Mouse (Mus musculus) forebrain, embryonic 14.5 days (tissue): ENCODE results near the gene Casz1. TPM values are rescaled to one million over a fixed set of nuclear protein-coding genes. Genes with fewer than 3 reads are reported as not detected.

Experiments used
- ATAC-seq: fragments of 200-750 bp; cut with Nextera tagmentation; 2 replicates; pipeline ENCODE4 v1.8.0; 2017; ENCODE audit warnings: mild to moderate bottlenecking, moderate library complexity
- DNase-seq: peaks from one replicate; pipeline ENCODE4 v3.0.0-alpha.2; 2015; ENCODE audit warnings: low spot score
- H3K27ac ChIP-seq: fragments of 300-500 bp; sonication (generic); 2 replicates; pipeline ENCODE4 v1.5.1; 2014; ENCODE audit warnings: low read depth, mild to moderate bottlenecking, control low read depth, low read length, moderate library complexity
- H3K27me3 ChIP-seq: fragments of 300-500 bp; sonication (generic); replicated peaks from 2 replicates; pipeline ENCODE4 v1.6.1; 2014; ENCODE audit warnings: low read length, control low read depth, mixed read lengths; ENCODE audit not compliant: control insufficient read depth, insufficient read depth
- H3K36me3 ChIP-seq: fragments of 300-500 bp; sonication (generic); 2 replicates; pipeline ENCODE4 v1.6.1; 2014; ENCODE audit warnings: low read length, control low read depth; ENCODE audit not compliant: control insufficient read depth, insufficient read depth
- H3K4me1 ChIP-seq: fragments of 300-500 bp; sonication (generic); 2 replicates; pipeline ENCODE4 v1.6.1; 2014; ENCODE audit warnings: antibody characterized with exemption, low read length, control low read depth; ENCODE audit not compliant: control insufficient read depth, insufficient read depth
- H3K4me2 ChIP-seq: fragments of 300-500 bp; sonication (generic); 2 replicates; pipeline ENCODE4 v1.6.1; 2014; ENCODE audit warnings: mild to moderate bottlenecking, control low read depth, low read length
- H3K4me3 ChIP-seq: fragments of 300-500 bp; sonication (generic); 2 replicates; pipeline ENCODE4 v1.5.1; 2014; ENCODE audit warnings: low read depth, low read length, control low read depth
- H3K9ac ChIP-seq: fragments of 300-500 bp; sonication (generic); 2 replicates; pipeline ENCODE4 v1.6.1; 2014; ENCODE audit warnings: mild to moderate bottlenecking, low read length, control low read depth, moderate library complexity
- H3K9me3 ChIP-seq: fragments of 300-500 bp; sonication (generic); replicated peaks from 2 replicates; pipeline ENCODE4 v1.6.1; 2016; ENCODE audit warnings: low read length, control low read depth, mixed read lengths; ENCODE audit not compliant: control insufficient read depth
- WGBS: fragments of 180-500 bp; shearing (Covaris S2); extraction: QIAGEN DNeasy Blood & Tissue Kit; methylation state at CpG from one replicate; pipeline ENCODE4 v1.1.7; 2014; 5-methylcytosine and 5-hydroxymethylcytosine counted together
- polyA plus RNA-seq: library from polyadenylated mRNA; unstranded; fragments of >200 nt; fragmentation: Nextera tagmentation; extraction: Ambion mirVana; gene quantifications from 2 replicates; pipeline ENCODE4 v1.2.1, GENCODE M21; 2014

Gene Casz1
- polyA plus RNA-seq, 1 experiment from 2014 or later, result 0.57 TPM

DNA sequence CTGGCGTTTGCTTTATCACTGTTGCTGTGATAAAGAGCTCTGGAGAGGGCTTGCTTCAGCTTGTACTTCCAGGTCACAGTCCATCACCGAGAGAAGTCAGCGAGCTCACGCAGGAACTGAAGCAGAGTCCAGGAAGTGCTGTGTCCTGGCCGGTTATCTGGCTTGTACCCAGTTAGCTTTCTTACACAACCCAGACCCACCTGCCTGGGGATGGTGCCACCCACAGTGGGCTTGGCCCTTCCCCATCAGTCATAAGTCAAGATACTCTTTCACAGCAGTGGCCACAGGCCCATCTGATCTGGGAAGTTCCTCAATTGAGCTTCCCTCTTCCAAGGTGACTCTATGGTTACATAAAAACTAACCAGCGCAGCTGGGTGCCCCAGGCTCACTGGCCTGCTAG, 31.6 kb upstream of the Casz1 start:
- ATAC-seq, result no peak
- 90% methylated on average over 6 of the region's 6 CpGs for WGBS
- H3K4me1 ChIP-seq, result peaks cover 33% of the 10 kb centered on the region
- 0 out of 2 replicates have a peak, but pooled peaks cover 8% of the 10 kb centered on the region for H3K27me3 ChIP-seq
- no peaks in the 10 kb centered on the region for H3K36me3 ChIP-seq
- H3K27ac ChIP-seq, result no peak overlapping the region
- no peak for DNase-seq
- no peak overlapping the region for H3K4me2 ChIP-seq
- no peak overlapping the region for H3K9ac ChIP-seq
- H3K4me3 ChIP-seq, result no peak overlapping the region
- no peaks in the 10 kb centered on the region for H3K9me3 ChIP-seq

DNA sequence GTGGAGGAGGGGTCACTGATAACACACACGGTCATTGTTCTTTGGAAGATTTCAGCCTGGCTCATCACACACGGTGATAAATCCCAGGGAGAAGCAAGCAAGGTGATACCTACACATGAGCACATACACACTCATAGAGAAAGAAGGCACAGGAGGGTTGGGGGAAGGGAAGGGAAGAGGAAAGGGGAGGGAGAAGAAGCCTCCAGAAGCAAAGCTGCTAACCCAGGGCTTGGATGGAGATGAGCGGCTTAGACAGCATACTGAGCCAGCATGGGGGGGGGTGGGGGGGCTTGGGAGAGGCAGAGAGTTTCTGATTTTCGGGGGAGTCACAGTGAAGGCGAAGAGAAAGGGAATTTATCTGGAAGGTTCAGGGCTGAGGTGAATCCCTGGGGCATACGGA, 30.2 kb upstream of the Casz1 start:
- ATAC-seq, result no peak
- DNase-seq, result no peak
- H3K27me3 ChIP-seq, result 0 out of 2 replicates have a peak, but pooled peaks cover 8% of the 10 kb centered on the region
- H3K4me2 ChIP-seq, result no peak overlapping the region
- H3K4me1 ChIP-seq, result peaks cover 21% of the 10 kb centered on the region
- no peak overlapping the region for H3K4me3 ChIP-seq
- H3K9me3 ChIP-seq, result no peaks in the 10 kb centered on the region
- H3K36me3 ChIP-seq, result no peaks in the 10 kb centered on the region
- no peak overlapping the region for H3K27ac ChIP-seq
- no peak overlapping the region for H3K9ac ChIP-seq
- 88% methylated on average over 6 of the region's 6 CpGs for WGBS

DNA sequence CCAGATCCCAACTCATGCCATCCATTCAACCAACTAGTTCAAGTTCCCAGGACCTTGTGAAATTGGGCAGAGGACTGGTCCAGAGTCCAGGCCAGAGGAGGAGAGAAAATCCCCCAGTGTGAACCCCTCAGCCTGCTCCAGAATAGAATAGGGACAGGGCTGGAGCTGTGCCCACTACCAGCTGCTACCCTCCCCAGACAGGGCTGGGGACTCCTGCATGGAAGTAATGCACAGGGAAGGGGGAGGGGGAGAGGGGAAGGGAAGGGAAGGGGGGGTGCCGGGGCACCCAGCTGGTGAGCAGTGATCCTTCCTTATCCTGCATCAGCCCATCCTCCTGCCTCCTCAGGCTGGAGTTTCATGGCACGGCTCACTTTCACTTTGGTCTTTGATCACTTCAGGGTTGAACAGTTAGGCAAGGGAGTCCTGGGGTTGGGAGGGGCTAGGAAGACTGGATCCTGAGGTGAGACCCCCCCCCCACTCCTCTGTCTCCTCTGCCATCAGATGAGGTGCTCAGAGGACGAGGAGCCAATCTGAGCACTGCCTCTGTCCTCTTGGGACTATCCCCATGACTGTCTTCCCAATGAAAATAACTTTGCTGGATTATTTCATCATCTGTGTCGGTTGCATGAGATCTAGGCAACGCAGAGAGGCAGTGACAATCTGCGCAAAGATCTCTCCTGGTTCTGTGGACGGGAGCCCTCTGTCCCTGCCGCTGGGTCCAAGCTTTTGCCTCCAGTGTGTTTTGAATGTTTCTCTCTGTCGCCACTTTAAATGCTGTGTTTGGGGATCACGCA, 28.6 kb upstream of the Casz1 start:
- no peaks in the 10 kb centered on the region for H3K9me3 ChIP-seq
- H3K4me1 ChIP-seq, result peaks cover 14% of the 10 kb centered on the region
- H3K27me3 ChIP-seq, result 0 out of 2 replicates have a peak, but pooled peaks cover 7% of the 10 kb centered on the region
- no peak overlapping the region for H3K4me3 ChIP-seq
- peak; percentile 81 for DNase-seq
- no peaks in the 10 kb centered on the region for H3K36me3 ChIP-seq
- no peak overlapping the region for H3K4me2 ChIP-seq
- no peak overlapping the region for H3K9ac ChIP-seq
- no peak overlapping the region for H3K27ac ChIP-seq
- ATAC-seq, result peak; percentile 65
- WGBS, result 57% methylated on average over 10 of the region's 10 CpGs

DNA sequence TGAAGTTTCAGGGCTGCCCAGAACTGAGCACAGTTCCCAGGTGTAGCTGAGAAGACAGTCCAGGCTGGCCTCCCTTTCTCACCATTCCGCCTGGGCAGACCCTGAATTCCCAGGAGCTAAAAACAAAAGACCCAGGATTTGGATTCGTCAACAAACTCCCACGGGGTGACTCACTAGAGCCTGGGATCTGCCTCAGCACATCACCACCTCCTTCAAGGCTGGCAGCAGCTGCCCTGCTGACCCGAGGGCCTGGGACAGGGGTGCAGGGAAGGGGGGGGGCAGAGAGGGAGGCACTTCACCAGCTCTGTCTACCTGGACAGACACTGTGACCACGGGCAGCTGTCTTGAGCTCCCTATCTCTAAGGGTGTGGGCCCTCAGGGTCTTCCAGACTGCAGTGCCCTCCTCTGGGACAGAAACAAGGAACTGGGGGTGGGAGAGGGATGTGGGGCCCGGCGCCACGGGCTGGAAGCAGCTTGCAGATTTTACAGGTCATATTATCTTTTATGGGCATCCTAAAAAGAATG, 24.1 kb upstream of the Casz1 start:
- 38% methylated on average over 8 of the region's 8 CpGs for WGBS
- Histone ChIP-seq H3K27ac (no peak overlapping the region), H3K4me1 (peaks cover 7% of the 10 kb centered on the region; the same call in 1 of the 2 replicates), H3K27me3 (no peaks in the 10 kb centered on the region), H3K36me3 (no peaks in the 10 kb centered on the region), H3K4me3 (no peak overlapping the region), H3K4me2 (no peak overlapping the region), H3K9ac (no peak overlapping the region), H3K9me3 (no peaks in the 10 kb centered on the region)
- ATAC-seq (no peak), DNase-seq (no peak)

GRCm38 (mm10) chr4:148781516-148781915, 22.7 kb upstream of the Casz1 start:
- no peak overlapping the region for H3K4me2 ChIP-seq
- no peak overlapping the region for H3K27ac ChIP-seq
- no peaks in the 10 kb centered on the region for H3K9me3 ChIP-seq
- DNase-seq (peak; percentile 78), ATAC-seq (peak; percentile 54)
- WGBS, result 35% methylated on average over 7 of the region's 7 CpGs
- H3K27me3 ChIP-seq, result no peaks in the 10 kb centered on the region
- no peaks in the 10 kb centered on the region for H3K36me3 ChIP-seq
- no peak overlapping the region for H3K9ac ChIP-seq
- H3K4me1 ChIP-seq, result peaks cover 7% of the 10 kb centered on the region
- no peak overlapping the region for H3K4me3 ChIP-seq

DNA sequence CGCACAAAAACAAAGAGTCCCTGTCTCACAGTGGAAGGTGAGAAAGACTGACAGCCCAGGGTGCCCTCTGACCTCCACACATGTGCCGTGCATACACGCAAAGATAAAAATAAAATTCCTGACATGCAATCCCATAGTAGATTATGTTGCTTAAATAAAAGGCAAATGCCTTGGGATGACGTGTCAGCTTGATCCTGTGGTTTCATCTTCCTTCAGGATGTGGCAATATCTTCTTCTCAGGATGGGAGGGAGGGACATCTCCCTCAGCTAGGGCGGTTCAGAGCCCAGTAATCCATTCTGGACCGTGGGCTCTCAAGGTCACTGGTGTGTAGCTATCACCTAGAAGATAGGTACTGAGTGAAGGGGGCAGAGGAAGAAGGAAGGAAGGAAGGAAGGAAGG, 21.3 kb upstream of the Casz1 start:
- Histone ChIP-seq H3K9me3 (no peaks in the 10 kb centered on the region), H3K27me3 (0 out of 2 replicates have a peak, but pooled peaks cover 4% of the 10 kb centered on the region), H3K36me3 (no peaks in the 10 kb centered on the region), H3K4me2 (no peak overlapping the region), H3K4me3 (no peak overlapping the region), H3K27ac (no peak overlapping the region), H3K9ac (no peak overlapping the region), H3K4me1 (peaks cover 7% of the 10 kb centered on the region)
- DNase-seq, result no peak
- WGBS, result 90% methylated on average over 6 of the region's 6 CpGs
- no peak for ATAC-seq

DNA sequence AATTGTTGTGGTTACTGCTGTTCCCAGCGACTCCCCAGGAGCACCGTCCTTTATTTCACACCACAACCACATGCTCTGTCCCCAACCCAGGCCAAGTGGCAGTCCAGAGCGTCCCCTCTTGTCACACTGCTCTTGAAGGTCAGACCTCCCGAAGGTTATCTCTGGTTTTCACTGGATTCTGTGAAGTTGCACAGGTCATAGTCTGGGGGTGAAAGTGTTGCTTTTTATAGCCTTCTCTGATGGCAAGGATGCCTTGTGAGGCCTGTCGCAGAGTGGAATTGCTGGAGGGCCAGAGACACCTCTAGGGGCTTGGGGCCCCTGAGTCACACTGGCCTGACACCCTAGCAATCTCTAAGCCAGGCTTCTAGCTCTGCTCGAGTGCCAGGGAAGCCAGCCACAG, 20.5 kb upstream of the Casz1 start:
- Histone ChIP-seq H3K27me3 (0 out of 2 replicates have a peak, but pooled peaks cover 4% of the 10 kb centered on the region), H3K27ac (no peak overlapping the region), H3K9ac (no peak overlapping the region), H3K36me3 (no peaks in the 10 kb centered on the region), H3K4me2 (no peak overlapping the region), H3K4me3 (no peak overlapping the region), H3K9me3 (no peaks in the 10 kb centered on the region), H3K4me1 (peaks cover 7% of the 10 kb centered on the region)
- no peak for DNase-seq
- 81% methylated on average over 6 of the region's 6 CpGs for WGBS
- ATAC-seq, result no peak

DNA sequence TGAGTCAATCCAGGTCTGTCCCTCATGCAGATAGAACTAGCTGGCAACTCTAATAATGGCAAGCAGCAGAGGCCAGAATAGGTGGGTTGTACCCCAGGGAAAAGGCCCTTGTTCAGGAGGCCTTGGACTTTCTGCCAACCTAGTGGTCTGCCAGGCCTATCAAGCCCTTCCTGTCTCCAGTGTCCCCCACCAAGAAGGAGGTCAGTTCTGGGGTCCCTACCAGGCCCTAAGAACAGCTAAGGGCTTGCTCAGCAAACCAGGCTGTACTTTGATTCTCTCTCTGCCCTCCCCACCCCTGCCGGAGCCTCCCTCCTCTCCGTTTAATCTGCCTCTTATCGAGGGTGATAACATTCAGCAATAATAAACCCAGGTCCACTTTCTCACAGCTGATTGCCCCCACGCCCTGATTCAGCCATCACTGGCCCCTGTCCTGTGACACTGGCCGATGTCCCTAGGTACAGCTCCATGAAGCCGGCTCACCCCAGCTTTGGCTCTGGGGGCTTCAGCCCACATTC, 19.1 kb upstream of the Casz1 start:
- Histone ChIP-seq H3K36me3 (no peaks in the 10 kb centered on the region), H3K9ac (no peak overlapping the region), H3K9me3 (no peaks in the 10 kb centered on the region), H3K4me2 (no peak overlapping the region), H3K27ac (no peak overlapping the region), H3K27me3 (peaks cover 4% of the 10 kb centered on the region; the same call in 1 of the 2 replicates), H3K4me1 (peaks cover 7% of the 10 kb centered on the region), H3K4me3 (no peak overlapping the region)
- no peak for DNase-seq
- no peak for ATAC-seq
- WGBS, result 92% methylated on average over 6 of the region's 6 CpGs

- 64% methylated on average over 8 of the region's 8 CpGs for WGBS
- no peak for ATAC-seq
Observed at GRCm38 (mm10) chr4:148785995-148786394, 18.2 kb upstream of the Casz1 start.

More at GRCm38 (mm10) chr4:148785995-148786394, 18.2 kb upstream of the Casz1 start:
- peaks cover 4% of the 10 kb centered on the region; the same call in 1 of the 2 replicates for H3K27me3 ChIP-seq
- H3K4me2 ChIP-seq, result no peak overlapping the region
- no peak overlapping the region for H3K9ac ChIP-seq
- no peak for DNase-seq
- H3K27ac ChIP-seq, result no peak overlapping the region
- H3K9me3 ChIP-seq, result no peaks in the 10 kb centered on the region
- peaks cover 7% of the 10 kb centered on the region for H3K4me1 ChIP-seq
- no peak overlapping the region for H3K4me3 ChIP-seq
- no peaks in the 10 kb centered on the region for H3K36me3 ChIP-seq
